27 mouse cellular contexts compared by ENCODE assay signal in the genomic region with DNA sequence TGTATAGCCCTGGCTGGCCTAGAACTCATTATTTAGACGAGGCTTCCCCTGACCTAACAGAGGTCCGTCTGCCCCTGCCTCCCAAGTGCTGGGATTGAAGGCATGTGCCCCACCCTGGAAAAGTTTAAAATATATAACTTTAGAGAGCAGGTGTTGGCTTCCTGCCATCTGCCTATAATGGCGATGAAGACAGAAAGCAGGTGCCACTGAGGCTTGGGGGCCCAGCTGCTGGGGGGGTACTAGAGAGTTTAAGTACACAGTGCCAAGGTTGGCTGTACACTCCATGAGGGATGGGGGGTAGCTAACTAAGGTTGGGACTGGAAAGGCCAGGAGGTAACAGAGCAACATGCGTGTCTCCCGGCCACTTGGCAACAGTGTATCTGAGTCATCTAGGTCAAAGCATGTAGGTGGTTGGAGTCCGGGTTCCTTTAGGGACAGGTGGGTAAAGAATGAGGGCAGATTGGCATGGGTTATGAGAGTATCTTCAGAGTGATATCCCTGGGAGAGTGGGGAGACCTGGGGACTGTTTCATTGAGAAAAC. TPM values are rescaled to one million over a fixed set of nuclear protein-coding genes. Genes with fewer than 3 reads are reported as not detected.
DNase-seq lines count a peak whose midpoint lies in the region; ATAC-seq and TF ChIP-seq lines count a peak whose summit lies in the region.
"Had no signal": no experiment of that assay in that cellular context is flagged by ENCODE, and none has a peak within 500 bp of the region (broad histone marks: within the 10 kb centered on the region; RNA-seq: fewer than 3 reads in every experiment).

No protein-coding gene starts in this region.

- H3K4me3 ChIP-seq in embryonic facial prominence, embryonic 15.5 days (replicated peaks), result no peak overlapping the region
- no peak overlapping the region for H3K4me3 ChIP-seq in hindbrain, postnatal 0 days (ENCODE audit: low read length)
- H3K4me3 ChIP-seq: heart, embryonic 10.5 days; heart, embryonic 15.5 days; intestine, embryonic 15.5 days; limb, embryonic 10.5 days; limb, embryonic 15.5 days; liver, embryonic 13.5 days; midbrain, embryonic 13.5 days had no signal

- 0 out of 2 replicates have a peak, but pooled peaks have one; percentile 21 for ATAC-seq in embryonic facial prominence, embryonic 15.5 days (ENCODE audit: insufficient number of reproducible peaks, low FRiP score, low TSS enrichment, low read depth)
- ATAC-seq in hindbrain, postnatal 0 days, result no peak
- ATAC-seq: forebrain, embryonic 14.5 days; hindbrain, embryonic 16.5 days; intestine, embryonic 15.5 days; lung, postnatal 0 days; midbrain, embryonic 13.5 days had no signal

- peaks cover 42% of the 10 kb centered on the region for H3K36me3 ChIP-seq in embryonic facial prominence, embryonic 15.5 days
- peaks cover 7% of the 10 kb centered on the region; the same call in 1 of the 2 replicates for H3K36me3 ChIP-seq in hindbrain, postnatal 0 days (ENCODE audit: insufficient read depth, low read length)
- H3K36me3 ChIP-seq: intestine, embryonic 15.5 days had no signal

- DNase-seq in cerebellum, adult 9-10 months, result peak; percentile 58
- no peak for DNase-seq in cerebellum, adult 8-10 months
- DNase-seq in urinary bladder, postnatal 25 days (ENCODE audit: low spot score), result peak; percentile 7
- no peak for DNase-seq in urinary bladder, postnatal 14 days (ENCODE audit: low spot score)
- DNase-seq in spleen, adult 18-20 months, result no peak
- no peak for DNase-seq in hindbrain, postnatal 0 days (ENCODE audit: low spot score)
- DNase-seq: adrenal gland, postnatal 25 days; B cell, adult 2 months; gastrocnemius, postnatal 25 days; heart, adult 11 months; kidney, adult 9 months; kidney, postnatal 14 days; layer of hippocampus, adult 9-11 months; liver, embryonic 13.5 days; lung, adult 18-20 months; right cerebral cortex, postnatal 14 days had no signal

- H3K4me1 ChIP-seq in embryonic facial prominence, embryonic 15.5 days, result no peaks in the 10 kb centered on the region
- H3K4me1 ChIP-seq in hindbrain, postnatal 0 days (ENCODE audit: insufficient read depth, low read length), result no peaks in the 10 kb centered on the region
- H3K4me1 ChIP-seq: heart, embryonic 10.5 days; intestine, embryonic 15.5 days; limb, embryonic 10.5 days; liver, embryonic 13.5 days; midbrain, embryonic 13.5 days had no signal

- no peak for TF ChIP-seq CTCF in hindbrain, postnatal 0 days (IDR thresholded peaks at IDR 0.05; ENCODE audit: low read depth)

- no peak overlapping the region for H3K27ac ChIP-seq in embryonic facial prominence, embryonic 15.5 days (replicated peaks)
- no peak overlapping the region for H3K27ac ChIP-seq in hindbrain, postnatal 0 days
- H3K27ac ChIP-seq: heart, embryonic 10.5 days; heart, embryonic 15.5 days; intestine, embryonic 15.5 days; limb, embryonic 10.5 days; limb, embryonic 15.5 days; liver, embryonic 13.5 days; macrophage; midbrain, embryonic 13.5 days had no signal

- no peak overlapping the region for H3K4me2 ChIP-seq in embryonic facial prominence, embryonic 15.5 days (replicated peaks)
- H3K4me2 ChIP-seq in hindbrain, postnatal 0 days (ENCODE audit: low read depth, low read length), result no peak overlapping the region
- H3K4me2 ChIP-seq: heart, embryonic 15.5 days; intestine, embryonic 15.5 days; limb, embryonic 15.5 days; liver, embryonic 13.5 days; midbrain, embryonic 13.5 days had no signal

- H3K27me3 ChIP-seq in embryonic facial prominence, embryonic 15.5 days, result no peaks in the 10 kb centered on the region
- H3K27me3 ChIP-seq in hindbrain, postnatal 0 days (ENCODE audit: insufficient read depth, low read length), result no peaks in the 10 kb centered on the region
- H3K27me3 ChIP-seq: heart, embryonic 15.5 days; intestine, embryonic 15.5 days; limb, embryonic 15.5 days; liver, embryonic 13.5 days; midbrain, embryonic 13.5 days had no signal

- H3K9ac ChIP-seq in embryonic facial prominence, embryonic 15.5 days, result no peak overlapping the region
- no peak overlapping the region for H3K9ac ChIP-seq in hindbrain, postnatal 0 days (replicated peaks; ENCODE audit: low read length)
- H3K9ac ChIP-seq: heart, embryonic 15.5 days; intestine, embryonic 15.5 days; limb, embryonic 15.5 days; liver, embryonic 13.5 days; midbrain, embryonic 13.5 days had no signal

- WGBS in embryonic facial prominence, embryonic 15.5 days, result 77% methylated on average over 6 of the region's 6 CpGs
- 86% methylated on average over 6 of the region's 6 CpGs for WGBS in hindbrain, postnatal 0 days

- no peaks in the 10 kb centered on the region for H3K9me3 ChIP-seq in embryonic facial prominence, embryonic 15.5 days (replicated peaks)
- no peaks in the 10 kb centered on the region for H3K9me3 ChIP-seq in hindbrain, postnatal 0 days (ENCODE audit: low read length)
- H3K9me3 ChIP-seq: heart, embryonic 10.5 days; heart, embryonic 15.5 days; intestine, embryonic 15.5 days; limb, embryonic 10.5 days; limb, embryonic 15.5 days; liver, embryonic 13.5 days; midbrain, embryonic 13.5 days had no signal

RNA-seq across cellular contexts. Expression of gene Ivd, which starts 12.2 kb away (rescaled TPM):
- polyA plus RNA-seq in embryonic facial prominence, embryonic 15.5 days (2015; fragmentation: Nextera tagmentation; extraction: Ambion mirVana), result 65.9 and 69.2 TPM in 2 replicates
- total RNA-seq in hindbrain, postnatal 0 days (2014; rRNA removed), result 68.2 and 101 TPM in 2 replicates
- 61.7 and 68.7 TPM in 2 replicates for polyA plus RNA-seq in hindbrain, postnatal 0 days (2015; fragmentation: Nextera tagmentation; extraction: Ambion mirVana)

RNA-seq across cellular contexts. Expression of gene Bahd1, which starts 26.2 kb away (rescaled TPM):
- polyA plus RNA-seq in embryonic facial prominence, embryonic 15.5 days (2015; fragmentation: Nextera tagmentation; extraction: Ambion mirVana), result 5.9 and 7.0 TPM in 2 replicates
- total RNA-seq in hindbrain, postnatal 0 days (2014; rRNA removed), result 24.5 and 25.2 TPM in 2 replicates
- 4.8 and 5.9 TPM in 2 replicates for polyA plus RNA-seq in hindbrain, postnatal 0 days (2015; fragmentation: Nextera tagmentation; extraction: Ambion mirVana)

RNA-seq across cellular contexts. Expression of gene Chst14, which starts 52.3 kb away (rescaled TPM):
- polyA plus RNA-seq in embryonic facial prominence, embryonic 15.5 days (2015; fragmentation: Nextera tagmentation; extraction: Ambion mirVana), result 49.0 and 50.4 TPM in 2 replicates
- total RNA-seq in hindbrain, postnatal 0 days (2014; rRNA removed), result 6.2 and 8.5 TPM in 2 replicates
- polyA plus RNA-seq in hindbrain, postnatal 0 days (2015; fragmentation: Nextera tagmentation; extraction: Ambion mirVana), result 4.7 and 4.9 TPM in 2 replicates

Comparison
In these comparisons a context has a peak if more than half of its experiments do, and no peak if none do; other contexts are left out.
1. DNase-seq: peak in cerebellum, adult 9-10 months (single experiment) and urinary bladder, postnatal 25 days (single experiment); none in cerebellum, adult 8-10 months (single experiment), urinary bladder, postnatal 14 days (single experiment), spleen, adult 18-20 months (0 of 2) and hindbrain, postnatal 0 days (single experiment).